Mouse (Mus musculus): ENCODE data around the gene A630095N17Rik. TPM values are rescaled to one million over a fixed set of nuclear protein-coding genes. Genes with fewer than 3 reads are reported as not detected.
"Not testable (repeated sequence)": the region's sequence is repeated elsewhere in the genome, so short reads cannot be mapped to it uniquely, and the experiment has no call there.

A630095N17Rik gene
- total RNA-seq, 2 experiments from 2014 or later = not detected

DNA sequence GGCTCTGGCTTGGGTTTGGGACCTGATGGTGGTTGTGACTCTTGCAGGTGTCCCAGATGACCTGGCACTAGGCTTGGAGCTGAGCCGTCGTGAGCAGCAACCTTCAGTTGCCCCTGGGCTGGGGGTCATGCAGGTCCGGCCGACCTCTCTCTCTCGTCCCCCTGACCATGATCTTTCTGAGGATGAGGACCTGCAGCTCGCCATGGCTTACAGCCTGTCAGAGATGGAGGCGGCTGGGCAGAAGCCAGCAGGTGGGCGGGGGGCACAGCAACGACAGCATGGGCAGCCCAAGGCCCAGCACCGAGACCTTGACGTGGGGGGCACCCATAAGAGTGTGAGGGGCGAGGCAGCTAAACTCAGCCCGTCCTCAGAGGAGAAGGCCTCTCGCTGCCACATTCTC is 11.5 kb upstream of the A630095N17Rik start:
- DNase-seq = no peak

DNA sequence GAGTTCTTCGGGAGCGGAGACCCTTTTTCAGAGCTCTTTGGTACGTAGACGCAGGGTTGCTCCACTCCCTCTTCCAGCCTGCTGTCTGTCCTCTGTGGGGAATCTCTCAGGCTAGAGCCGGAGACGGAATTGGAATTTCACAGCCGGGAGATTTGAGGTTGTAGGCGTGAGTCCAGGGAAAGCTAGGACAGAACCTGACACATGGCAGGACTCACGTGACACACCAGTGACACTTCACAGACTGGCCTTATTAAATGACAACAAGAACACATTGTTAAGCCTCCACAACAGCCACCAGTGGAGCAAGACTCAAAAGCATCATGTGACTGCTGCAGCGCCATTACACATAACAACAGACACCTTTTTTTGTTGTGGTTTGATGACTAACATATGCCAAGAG is 7.7 kb upstream of the A630095N17Rik start:
- no peak for DNase-seq

DNA sequence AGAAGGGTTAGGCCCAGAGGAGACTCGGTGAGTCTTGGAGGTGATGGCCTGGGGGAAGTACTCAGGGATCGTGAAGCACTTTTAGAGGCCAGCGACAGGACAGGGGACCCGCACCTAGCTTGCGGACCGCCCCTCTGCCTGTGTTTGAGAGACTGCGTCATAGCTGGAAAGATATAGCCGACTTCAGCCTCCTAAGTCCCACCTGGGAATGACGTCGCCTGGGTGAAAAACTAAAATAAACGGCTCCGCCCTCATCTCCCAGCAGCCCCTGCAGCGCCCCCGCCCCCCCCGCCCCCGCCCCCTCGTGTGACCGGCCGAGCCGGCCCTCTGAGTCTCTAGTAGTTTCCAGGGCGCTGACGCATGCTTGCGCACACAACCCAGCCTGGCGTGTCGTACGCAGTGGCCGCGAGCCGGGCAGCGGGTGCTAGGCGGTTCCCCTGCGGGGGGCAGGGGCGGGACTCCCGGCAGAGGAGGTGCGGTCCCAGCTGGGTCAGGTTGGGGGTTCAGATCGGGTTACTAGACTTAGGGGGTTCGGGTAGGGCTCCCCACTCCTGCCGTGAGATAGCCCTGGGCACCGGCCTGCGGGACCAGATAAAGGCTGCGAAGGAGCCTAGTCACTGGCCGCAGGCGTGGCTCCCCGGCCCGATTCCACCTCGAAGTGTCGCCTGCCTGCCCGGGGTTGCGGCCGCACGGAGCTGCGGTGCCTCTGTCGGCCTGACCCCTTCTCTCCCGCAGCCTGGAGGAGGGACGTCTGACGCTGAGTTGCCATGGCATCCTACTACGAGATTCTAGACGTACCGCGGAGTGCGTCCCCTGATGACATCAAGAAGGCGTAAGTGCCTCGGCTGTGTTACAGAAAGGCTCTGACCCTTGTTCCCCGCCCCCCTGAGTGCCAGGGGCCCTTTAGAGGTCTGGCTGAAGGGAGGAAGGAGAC is 4.5 kb upstream of the A630095N17Rik start, which contains the start of gene Dnajb2:
Gene Dnajb2 (plus strand): TSS at position 290 of the 934 bp plus-strand sequence.
- peak; percentile 80 for DNase-seq

DNA sequence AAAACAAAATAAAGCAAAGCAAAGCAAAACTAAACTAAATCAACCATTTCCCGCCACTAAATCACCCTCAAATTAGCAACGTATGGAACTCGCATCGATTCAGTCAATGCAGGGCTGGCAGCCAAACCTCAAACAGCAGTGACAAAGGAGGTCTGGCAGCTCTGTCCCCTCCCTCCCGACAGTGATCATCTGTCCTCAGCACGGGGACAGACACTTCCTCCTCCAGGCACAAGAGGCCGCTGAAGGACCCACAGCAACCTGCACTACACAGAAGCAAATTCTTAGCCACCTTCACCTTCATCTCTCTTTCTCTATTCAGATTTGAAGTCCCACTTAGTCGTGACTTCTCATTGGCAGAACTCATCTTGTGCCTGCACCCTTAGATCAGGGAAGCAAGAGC is 2.7 kb upstream of the A630095N17Rik start:
- no peak for DNase-seq

DNA sequence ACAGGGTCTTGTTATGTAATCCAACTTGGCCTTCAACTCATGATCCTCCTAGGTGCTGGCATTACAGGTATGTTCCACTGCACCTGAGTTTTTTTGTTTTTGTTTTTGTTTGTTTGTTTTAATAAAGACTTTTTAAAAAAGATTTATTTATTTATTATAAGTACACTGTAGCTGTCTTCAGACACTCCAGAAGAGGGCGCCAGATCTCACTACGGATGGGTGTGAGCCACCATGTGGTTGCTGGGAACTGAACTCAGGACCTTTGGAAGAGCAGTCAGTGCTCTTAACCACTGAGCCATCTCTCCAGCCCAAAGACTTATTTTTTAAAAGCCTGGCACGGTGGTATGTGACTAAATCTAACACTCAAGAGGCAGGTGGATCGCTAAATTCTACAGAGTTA is 587 bp upstream of the A630095N17Rik start:
- DNase-seq = not testable (repeated sequence)

DNA sequence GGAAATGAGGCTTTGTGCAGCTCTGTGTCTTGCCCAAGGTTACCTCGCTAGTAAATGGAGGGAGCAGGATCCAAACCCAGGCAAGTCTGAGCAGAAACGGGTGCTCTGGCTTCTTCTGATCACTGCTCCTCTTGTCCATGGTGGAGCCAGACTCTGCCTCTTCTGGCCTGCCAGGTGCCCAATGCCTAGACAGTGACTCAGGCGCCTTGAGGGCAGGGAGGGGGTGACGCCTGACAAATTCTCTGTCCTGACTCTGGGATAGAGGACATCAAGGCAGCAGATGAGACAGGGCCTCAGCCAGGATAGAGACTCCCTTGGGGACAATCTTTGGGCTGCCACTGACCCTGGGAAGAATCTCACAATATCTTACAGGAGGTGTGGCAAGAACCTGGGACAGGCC is 678 bp downstream of the A630095N17Rik start:
- no peak for DNase-seq

DNA sequence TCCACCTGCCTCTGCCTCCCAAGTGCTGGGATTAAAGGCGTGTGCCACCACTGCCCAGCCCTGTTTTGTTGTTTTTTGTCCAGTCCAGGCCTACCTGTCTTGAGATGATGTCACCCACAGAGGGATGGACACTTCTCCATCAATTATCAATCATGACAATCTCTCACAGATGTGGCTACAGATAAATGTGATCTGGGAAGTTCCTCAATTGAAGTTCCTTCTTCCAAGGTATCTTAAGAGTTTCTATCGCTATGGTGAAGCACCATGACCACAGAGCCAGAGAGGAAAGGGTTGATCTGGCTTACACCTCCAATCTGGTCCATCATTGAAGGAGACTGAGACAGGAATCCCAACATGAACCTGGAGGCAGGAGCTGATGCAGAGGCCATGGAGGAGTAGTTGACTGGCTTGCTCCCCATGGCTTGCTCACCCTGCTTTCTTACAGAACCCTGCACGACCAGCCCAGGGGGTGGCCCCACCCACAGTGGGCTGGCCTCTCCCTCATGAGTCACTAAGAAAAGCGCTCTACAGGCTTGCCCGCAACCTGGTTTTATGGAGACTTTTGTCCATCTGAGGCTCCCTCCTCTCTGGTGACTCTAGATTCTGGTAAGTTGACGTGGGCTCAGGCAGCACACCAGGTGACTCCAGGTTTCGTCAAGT is 1.4 kb downstream of the A630095N17Rik start:
- no peak for DNase-seq

DNA sequence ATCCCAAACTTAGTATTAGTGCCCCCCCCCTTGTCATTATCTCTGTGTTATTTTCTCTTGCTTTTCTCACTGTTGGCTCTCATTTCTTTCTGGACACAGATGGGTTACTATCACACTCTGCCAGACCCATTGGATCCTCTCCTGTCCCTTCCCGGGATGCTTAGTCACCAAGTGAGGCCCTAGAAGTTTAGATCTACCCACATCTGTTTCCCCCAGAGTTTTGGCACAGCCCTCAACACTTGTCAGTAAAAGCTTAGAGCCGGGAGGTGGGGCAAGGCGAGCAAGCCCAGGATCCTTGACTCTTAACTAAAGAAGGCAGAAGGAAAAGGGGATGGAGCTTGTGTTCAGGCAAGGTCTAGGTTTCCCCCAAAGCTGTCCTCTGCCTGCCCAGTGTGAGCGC is 2.7 kb downstream of the A630095N17Rik start:
- DNase-seq = no peak

DNA sequence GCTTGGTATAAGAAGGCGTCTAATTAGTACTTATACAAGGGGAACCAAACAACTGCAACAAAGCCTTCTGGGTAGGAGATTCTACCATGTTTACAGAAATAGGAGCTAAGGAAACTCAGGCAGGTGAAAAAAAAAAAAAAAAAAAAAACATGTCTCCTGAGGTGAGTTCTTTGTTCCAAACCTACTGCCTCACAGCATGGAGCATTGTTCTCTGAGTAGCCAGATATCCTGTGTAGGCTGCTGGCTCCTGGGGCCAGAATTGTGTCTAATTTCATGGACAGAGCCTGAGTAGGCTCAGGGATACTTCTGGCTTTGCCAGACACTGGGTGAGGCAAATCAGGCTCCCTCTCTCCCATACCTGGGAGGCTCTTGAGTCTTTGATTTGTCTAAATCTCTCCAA is 4.2 kb downstream of the A630095N17Rik start:
- DNase-seq = no peak

DNA sequence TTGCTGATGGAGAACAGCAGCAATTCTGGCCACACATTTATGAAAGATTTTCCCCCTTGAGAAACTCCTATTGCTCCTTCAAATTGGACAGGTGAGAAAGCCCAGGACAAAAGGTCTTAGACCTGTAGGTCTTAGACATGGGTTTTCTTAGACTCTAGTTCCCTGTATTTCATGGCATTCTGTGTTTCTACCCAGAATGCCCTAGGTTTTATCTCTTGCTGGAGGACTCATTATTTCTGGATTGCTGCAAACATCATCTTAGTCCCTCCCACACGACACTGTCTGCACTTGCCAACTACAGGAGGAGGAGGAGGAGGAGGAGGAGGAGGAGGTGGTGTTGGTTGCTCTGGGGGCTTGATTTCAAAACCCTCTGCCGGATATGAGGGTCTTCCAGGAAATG is 5.8 kb downstream of the A630095N17Rik start:
- no peak for DNase-seq

DNA sequence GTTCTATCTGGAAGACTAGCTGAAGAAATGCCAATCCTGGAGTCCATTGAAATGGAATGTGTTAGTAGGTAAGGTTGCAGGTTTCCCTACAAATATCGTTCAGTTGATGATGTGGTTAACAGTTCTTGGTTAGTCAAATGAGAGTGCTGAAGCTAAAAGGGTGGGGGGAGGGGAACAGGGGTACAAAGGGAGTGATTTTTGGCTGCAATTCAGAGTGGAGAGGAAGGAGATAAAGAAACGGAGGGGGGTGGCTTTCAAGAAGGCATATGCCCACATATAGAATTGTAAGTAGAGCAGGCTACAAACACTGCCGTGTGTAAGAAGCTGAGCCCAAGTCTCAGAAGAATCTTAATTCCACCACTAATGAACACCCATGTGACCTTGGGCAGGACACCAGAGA is 6.4 kb downstream of the A630095N17Rik start:
- DNase-seq = no peak

DNA sequence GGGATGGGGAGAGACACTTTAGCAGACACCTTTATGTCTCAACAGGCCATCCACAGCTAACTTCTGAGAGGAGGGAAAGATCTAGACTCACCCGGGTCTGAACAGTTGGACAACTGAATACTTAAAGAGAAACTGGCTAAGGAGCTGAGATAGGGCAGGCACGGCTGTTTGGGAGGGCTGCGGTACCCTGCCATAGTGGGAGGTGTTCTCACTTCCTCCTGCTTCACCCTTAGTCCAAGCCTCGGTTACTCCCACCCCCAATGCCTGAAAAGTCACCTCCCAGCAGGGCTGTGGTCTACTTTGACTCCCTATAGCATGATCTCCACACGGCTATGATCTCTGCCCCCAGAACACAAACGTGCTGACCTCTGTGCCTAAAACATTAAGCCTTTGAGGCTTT is 8.4 kb downstream of the A630095N17Rik start:
- DNase-seq = no peak

DNA sequence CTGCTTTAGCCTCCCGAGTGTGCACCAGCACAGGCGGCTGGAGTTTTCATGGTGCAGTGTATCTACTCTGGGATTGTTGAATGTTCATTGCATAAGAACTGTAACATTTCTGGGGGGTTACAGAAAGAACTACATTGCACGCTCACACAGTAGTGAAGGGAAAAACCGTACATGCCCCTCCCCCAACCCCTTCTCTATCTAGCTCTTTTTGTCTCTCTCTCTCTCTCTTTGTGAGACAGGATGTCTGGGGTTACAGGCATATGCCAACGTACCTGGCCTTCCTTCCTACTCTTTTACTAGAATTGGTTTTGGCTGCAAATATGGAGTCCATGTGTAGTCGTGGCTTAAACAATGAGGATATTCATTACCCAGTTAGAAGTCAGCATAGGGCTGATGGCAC is 9.0 kb downstream of the A630095N17Rik start:
- DNase-seq = no peak

DNA sequence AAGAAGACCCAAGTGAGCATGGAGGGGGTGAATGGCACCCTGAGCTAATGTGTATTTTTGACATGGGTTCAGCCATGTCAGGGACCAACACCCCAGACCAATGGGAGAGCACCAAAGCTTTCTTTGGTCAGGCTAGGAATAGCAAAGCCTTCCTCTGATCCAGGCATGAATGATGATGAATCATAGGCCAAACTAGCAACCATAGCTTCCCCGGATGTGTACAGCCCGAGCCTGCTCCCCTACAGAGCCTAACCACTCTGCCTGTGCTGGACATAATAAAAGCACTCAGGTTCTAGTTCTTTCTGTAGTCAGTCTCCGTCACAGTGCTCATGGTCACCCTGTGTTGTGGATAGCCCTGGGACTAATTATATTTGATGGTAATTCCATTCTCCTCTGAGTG is 10.4 kb downstream of the A630095N17Rik start:
- no peak for DNase-seq

DNA sequence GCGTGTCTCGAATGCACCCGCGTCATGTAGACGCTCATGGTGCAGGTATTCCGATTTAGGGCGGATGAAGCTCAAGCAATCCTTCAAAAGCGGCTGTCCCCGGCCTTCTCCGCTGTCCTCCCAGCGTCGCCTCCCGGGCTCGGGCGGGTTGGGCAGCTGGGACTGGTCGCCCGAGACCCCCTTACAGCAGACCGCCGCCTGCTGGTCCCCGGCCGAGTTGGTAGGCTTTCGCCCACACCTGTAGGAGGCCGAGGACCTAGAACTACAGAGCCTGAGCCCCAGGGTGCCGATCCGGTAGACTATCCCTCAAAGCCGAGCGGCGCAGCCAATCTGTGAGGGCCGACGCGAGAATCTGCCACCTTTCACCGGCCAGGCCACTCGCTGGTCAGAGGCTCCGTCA is 12.4 kb downstream of the A630095N17Rik start, which contains the start of gene Tuba4a:
Gene Tuba4a (minus strand): TSS at position 335 of the 400 bp plus-strand sequence.
- no peak for DNase-seq

DNA sequence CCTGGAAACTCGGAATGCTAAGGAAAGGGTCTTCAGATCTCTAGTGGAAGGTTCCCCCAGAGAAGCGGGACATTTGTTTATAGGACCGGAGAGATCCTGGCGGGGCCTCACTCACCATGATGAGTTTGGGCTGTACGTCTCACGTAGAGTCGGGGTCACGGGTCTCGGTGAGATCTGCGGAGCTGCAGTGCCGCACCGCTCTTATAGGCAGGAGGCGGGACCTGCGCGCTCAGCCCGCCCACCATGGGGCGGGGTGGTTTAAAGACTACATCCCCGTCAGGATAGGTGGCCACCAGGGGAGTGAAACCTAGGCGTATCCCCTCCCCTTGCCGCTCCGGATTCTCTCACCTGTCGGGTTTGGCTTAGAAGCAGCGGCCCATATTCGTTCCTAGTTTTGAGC is 12.8 kb downstream of the A630095N17Rik start:
- DNase-seq = peak; percentile 84

DNA sequence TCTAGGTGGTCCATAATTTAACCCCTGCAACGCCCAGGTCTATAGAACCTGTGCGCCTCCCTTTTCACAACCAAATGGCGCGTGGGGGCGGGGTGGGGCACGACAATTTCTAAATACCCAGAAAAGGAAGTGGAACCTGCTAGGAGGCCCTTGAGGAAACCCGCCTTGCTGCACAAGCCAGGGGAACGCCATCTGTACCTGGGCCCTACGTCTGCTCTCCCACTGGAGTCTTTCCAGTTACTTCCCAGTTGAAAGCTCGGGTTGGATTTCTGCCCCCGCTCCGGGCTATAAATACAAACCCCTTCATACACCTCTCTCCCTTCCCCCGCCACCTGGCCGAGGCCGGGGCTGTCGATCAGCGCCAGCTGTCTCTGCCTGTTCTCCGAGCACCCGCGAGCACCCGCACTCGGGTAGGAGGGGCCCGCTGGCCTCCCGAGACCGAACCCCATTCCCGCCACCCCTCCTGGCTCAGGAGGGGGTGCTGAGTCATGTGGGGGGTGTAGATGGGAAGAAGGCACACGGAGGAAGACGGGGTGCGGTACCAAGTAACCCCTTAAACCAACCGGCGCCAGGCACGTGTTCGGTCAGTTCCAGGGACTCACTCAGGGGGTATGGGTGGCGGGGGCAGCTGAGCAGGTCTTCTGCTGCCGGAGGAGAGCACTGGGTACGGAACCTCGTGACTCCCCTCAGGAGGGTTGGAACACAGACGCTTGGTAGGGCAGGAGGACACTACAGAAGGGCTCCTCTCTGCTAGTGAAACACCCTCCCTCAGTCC is 13.5 kb downstream of the A630095N17Rik start:
- DNase-seq = peak; percentile 74

DNA sequence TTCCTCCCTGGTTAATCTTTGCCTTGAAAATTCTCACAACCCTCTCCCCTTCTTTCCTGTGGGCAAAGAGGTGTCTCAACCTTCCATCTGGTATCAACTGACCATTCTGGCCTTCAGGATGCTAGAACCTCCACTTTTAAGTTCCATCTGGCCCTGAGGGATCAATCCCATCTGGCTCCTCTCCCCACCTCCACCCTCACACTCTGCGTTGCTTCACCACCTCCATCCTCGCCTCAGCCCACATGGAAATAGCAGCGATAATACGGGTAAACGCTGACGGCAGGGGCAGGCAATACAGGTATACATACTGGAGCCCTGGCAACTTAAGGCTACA is 14.0 kb downstream of the A630095N17Rik start:
- DNase-seq = no peak

DNA sequence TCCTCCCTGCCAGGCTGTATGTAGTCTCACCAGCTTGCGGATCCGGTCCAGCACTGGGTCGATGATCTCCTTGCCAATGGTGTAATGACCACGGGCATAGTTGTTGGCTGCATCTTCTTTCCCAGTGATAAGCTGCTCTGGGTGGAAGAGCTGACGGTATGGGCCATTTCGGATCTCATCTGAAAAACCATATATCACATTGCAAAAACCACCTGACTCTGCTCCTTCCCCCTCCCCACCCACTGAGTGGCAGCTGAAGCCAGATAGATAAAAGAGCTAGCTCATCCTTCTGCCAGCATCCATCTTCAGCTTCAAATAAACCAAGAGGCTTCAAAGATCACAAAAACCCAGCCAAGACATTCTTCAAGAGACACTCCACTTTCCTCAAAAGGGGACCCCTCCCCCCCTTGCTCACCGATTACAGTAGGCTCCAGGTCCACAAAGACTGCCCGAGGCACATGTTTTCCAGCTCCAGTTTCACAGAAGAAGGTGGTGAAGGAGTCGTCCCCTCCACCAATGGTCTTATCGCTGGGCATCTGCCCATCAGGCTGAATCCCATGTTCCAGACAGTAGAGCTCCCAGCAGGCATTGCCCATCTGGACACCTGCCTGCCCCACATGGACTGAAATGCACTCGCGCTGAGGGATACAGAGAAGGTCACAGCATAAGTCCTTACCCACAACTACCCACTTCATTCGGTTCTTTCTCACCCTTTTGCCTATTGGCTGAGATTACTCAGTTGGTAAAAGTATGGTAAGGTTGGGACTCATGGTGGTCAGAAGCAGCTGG is 14.9 kb downstream of the A630095N17Rik start:
- peak; percentile 49 for DNase-seq

DNA sequence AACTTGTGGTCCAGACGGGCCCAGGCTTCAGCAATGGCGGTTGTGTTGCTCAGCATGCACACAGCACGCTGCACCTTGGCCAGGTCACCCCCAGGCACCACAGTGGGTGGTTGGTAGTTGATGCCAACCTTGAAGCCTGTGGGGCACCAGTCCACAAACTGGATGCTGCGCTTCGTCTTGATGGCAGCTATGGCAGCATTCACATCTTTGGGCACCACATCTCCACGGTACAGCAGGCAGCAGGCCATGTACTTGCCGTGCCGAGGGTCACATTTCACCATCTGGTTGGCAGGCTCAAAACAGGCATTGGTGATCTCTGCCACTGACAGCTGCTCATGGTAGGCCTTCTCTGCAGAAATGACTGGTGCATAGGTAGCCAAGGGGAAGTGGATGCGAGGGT is 16.1 kb downstream of the A630095N17Rik start:
- peak; percentile 27 for DNase-seq

DNA sequence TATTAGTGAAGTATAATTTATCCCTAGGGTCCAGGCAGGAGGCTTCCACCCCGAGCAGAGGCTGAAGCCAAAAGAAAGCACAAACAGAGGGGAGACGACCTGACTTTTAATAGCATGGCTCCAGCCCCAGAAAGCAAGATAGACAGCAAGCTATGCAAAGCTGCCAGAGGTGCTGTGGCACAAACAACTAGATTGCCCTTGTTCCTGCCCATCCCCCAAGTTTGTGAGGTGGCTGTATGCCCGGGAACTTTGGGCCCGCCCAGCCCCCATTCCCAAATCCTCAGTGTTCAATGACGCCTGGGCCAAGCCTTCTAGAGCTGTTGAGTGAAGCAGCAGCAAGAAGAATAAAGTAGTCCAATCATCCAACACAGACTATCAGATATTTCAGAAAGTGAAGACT is 17.0 kb downstream of the A630095N17Rik start:
- no peak for DNase-seq

DNA sequence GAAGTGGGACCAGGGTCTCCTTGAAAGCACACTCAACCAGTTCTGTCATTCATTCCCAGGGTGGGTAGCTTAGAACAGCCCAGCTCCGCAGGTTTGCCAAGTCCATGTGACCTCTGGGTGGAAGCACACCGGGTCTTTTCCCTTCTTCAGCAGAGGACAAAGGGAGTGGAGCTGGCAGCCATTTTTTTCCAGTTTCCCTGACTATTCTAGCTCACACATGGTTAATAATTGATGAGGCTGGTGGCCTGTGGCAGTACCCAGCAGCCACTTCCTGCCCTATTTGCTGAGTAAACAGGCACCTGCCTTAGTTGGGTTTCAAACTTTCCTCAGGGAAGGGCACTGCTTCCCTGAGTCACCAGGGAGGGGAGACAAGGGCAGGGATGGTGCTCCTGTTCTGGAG is 17.5 kb downstream of the A630095N17Rik start:
- no peak for DNase-seq

All from gastrocnemius, postnatal 10 days (tissue).